Mouse (Mus musculus): ENCODE data around the gene Ndufab1. TPM values are rescaled to one million over a fixed set of nuclear protein-coding genes. Genes with fewer than 3 reads are reported as not detected.

Gene Ndufab1
- 58.9 to 75.4 TPM (median 69.5 TPM) in 4 replicates for total RNA-seq (2023; ENCODE audit: inconsistent age)

GRCm38 (mm10) chr7:122101747-122102244 is at the start of gene Ndufab1:
Ndufab1 (minus strand) TSS chr7:122101886.

DNA sequence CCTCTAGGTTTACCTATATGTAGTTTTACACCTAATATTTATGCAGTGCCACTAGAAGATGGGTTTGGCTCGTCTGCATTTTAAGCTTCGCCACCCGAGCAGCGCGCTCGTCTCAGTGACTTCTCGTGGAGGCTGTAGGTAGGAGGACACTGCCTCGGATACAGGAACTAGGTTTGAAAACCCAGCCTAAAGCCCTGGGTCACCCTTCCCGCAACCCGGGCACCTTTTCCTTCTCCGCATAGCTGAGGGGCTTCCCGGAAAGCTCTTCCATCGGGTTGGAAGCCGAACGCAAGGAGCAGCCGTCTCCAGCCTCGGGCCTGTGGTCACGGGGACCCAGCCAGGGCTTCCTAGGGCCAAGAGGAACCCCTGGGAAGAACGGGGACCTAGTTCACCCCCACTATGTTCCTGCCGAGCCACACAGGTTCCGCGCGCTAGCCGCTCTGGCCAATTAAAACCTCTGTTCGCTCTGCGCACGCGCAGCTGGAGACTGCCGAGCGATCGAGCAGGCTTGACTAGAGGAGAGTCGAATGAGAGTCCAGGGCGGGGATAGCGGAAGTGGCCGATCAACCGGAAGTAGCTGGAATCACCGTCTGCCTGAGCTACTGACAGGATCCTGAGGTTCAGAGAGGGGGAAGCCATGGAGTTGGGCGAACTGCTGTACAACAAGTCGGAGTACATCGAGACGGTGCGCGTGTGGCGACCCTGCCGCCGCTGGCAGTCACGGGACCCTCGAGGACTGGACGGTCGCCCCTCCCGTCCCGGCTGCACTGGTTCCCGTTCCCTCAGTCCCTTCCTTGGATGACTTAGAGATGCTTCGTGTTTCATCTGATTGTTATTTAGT is 31.0 kb upstream of the Ndufab1 start, which contains the start of the genes Palb2 and Dctn5:
Palb2 (minus strand) TSS at position 489 of the 841 bp plus-strand sequence.
Dctn5 (plus strand) TSS at position 545 of the 841 bp plus-strand sequence.

DNA sequence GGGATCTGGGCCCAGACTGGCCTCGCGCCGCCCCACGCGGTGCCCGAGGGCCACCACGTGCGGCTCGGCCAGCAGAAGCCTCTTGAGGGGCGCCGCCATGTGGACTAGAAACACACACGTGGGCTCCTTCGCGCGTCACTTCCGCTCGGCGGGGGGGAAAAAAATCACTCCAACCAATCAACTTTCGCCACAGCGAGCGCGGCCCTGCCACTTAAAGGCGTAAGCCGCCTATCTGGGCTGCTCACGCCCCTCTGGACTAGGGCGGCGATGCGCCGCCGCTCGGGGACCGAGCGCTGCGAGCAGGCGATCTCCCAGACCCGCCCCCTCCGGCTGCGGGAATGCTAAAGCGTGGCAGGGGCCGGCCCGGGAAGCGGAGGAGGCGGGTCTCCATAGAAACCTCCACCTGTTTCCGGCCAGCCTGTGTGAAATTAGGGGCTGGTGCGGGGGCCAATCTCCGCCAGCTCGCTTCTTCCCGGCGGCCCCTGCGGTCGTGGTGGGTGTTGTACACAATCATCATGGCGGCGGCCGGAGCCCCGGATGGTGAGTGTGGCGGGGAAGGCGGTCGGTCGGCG is 34.7 kb downstream of the Ndufab1 start, which contains the start of the genes Ubfd1 and Ears2:
Ubfd1 (plus strand) TSS at position 231 of the 572 bp plus-strand sequence.
Ears2 (minus strand) TSS at position 319 of the 572 bp plus-strand sequence.

Other genes with a start within 250 kb of the Ndufab1 start
- gene Scnn1b, start 236.8 kb downstream of the Ndufab1 start, total RNA-seq (2023; ENCODE audit: inconsistent age) = not detected in 4 replicates
- 13.3 to 15.6 TPM (median 13.9 TPM) in 4 replicates for gene Cog7, start 120.2 kb downstream of the Ndufab1 start, total RNA-seq (2023; ENCODE audit: inconsistent age)
- gene Gga2, start 80.7 kb downstream of the Ndufab1 start, total RNA-seq (2023; ENCODE audit: inconsistent age) = 316 to 339 TPM (median 335 TPM) in 4 replicates
- gene Ubfd1, start 34.7 kb downstream of the Ndufab1 start, total RNA-seq (2023; ENCODE audit: inconsistent age) = 33.3 to 51.8 TPM (median 41.8 TPM) in 4 replicates
- 15.1 to 19.3 TPM (median 17.2 TPM) in 4 replicates for gene Ears2, start 34.6 kb downstream of the Ndufab1 start, total RNA-seq (2023; ENCODE audit: inconsistent age)
- 5.6 to 6.9 TPM (median 6.3 TPM) in 4 replicates for gene Palb2, start 31.1 kb upstream of the Ndufab1 start, total RNA-seq (2023; ENCODE audit: inconsistent age)
- gene Dctn5, start 31.2 kb upstream of the Ndufab1 start, total RNA-seq (2023; ENCODE audit: inconsistent age) = 71.1 to 87.4 TPM (median 78.2 TPM) in 4 replicates
- gene Plk1, start 57.6 kb upstream of the Ndufab1 start, total RNA-seq (2023; ENCODE audit: inconsistent age) = 2.5 to 5.0 TPM (median 4.5 TPM) in 4 replicates
- not detected in 4 replicates for gene Ern2, start 84.3 kb upstream of the Ndufab1 start, total RNA-seq (2023; ENCODE audit: inconsistent age)
- 0.61 to 0.75 TPM (median 0.66 TPM) in 3 of 4 replicates, not detected in the other for gene Chp2, start 117.6 kb upstream of the Ndufab1 start, total RNA-seq (2023; ENCODE audit: inconsistent age)
- gene Prkcb, start 186.9 kb upstream of the Ndufab1 start, total RNA-seq (2023; ENCODE audit: inconsistent age) = 496 to 537 TPM (median 524 TPM) in 4 replicates

Measured in B cell, adult (primary cell).